Mouse (Mus musculus) CH12.LX (cell line): ENCODE measurements around the gene Hoxa10.

Experiments used
- CHD2 ChIP-seq: IDR thresholded peaks from 2 replicates; pipeline ENCODE4 v1.6.1; 2011; ENCODE audit warnings: low read length, improper control_type of control experiment
- CTCF ChIP-seq, 2 experiments: IDR thresholded peaks in 1 of 2; conservative IDR thresholded peaks in 1 of 2; 2 replicates each; pipeline ENCODE4 v1.5.1; 2011 to 2012; ENCODE audit warnings: low read depth in 2 of 2, low read length in 2 of 2, improper control_type of control experiment in 1 of 2, inconsistent platforms in 1 of 2, mild to moderate bottlenecking in 1 of 2, moderate library complexity in 1 of 2
- JUND ChIP-seq: conservative IDR thresholded peaks from 2 replicates; pipeline ENCODE4 v1.6.1; 2011; ENCODE audit warnings: low read depth, low read length, improper control_type of control experiment
- KAT2A ChIP-seq: IDR thresholded peaks from 2 replicates; pipeline ENCODE4 v1.6.1; 2012; ENCODE audit warnings: low read length, improper control_type of control experiment, inconsistent platforms; ENCODE audit not compliant: insufficient replicate concordance
- MAX ChIP-seq: IDR thresholded peaks from 2 replicates; pipeline ENCODE4 v1.6.1; 2011; ENCODE audit warnings: low read length, improper control_type of control experiment
- MAZ ChIP-seq: IDR thresholded peaks from 2 replicates; pipeline ENCODE4 v1.6.1; 2012; ENCODE audit warnings: low read depth, mild to moderate bottlenecking, inconsistent platforms, low read length, improper control_type of control experiment, moderate library complexity
- NRF1 ChIP-seq: IDR thresholded peaks from 2 replicates; pipeline ENCODE4 v1.6.1; 2014; ENCODE audit warnings: low read depth, mild to moderate bottlenecking, inconsistent platforms, low read length, improper control_type of control experiment, moderate library complexity
- POLR2A ChIP-seq: IDR thresholded peaks from 2 replicates; pipeline ENCODE4 v1.6.1; 2011; ENCODE audit warnings: low read depth, mild to moderate bottlenecking, improper control_type of control experiment, low read length
- ZC3H11A ChIP-seq: IDR thresholded peaks from 2 replicates; pipeline ENCODE4 v1.6.1; 2012; ENCODE audit warnings: low read depth, mild to moderate bottlenecking, inconsistent platforms, low read length, improper control_type of control experiment
- ZKSCAN1 ChIP-seq: IDR thresholded peaks from 2 replicates; pipeline ENCODE4 v1.6.1; 2012; ENCODE audit warnings: low read depth, inconsistent platforms, low read length, improper control_type of control experiment, borderline replicate concordance

DNA sequence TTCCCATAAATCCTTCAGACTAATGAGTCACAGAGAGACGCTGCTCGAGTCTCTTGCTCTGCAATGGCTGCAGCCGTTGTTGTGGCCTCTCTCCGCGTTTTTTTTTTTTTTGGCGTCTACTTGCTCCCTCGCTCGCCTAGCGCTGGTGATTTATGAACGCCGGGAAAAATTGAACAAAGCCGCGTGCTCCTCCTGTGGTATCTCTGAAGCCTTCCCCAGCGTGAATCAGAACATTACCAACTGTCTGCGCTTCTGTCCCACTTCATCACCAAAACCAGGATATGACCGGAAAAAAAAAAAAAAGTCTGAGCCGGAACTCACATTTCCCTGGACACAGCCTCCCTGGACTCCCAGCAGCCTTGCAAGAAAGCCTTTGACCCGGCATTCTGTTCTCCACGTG, 55.4 kb downstream of the Hoxa10 start:
- no peak for TF ChIP-seq CTCF (conservative IDR thresholded peaks at IDR 0.05 in 1 of 2, IDR thresholded peaks at IDR 0.05 in 1 of 2; ENCODE audit: low read depth in 2 of 2, low read length in 2 of 2)
- no peak for TF ChIP-seq JUND
- TF ChIP-seq ZKSCAN1: no peak
- TF ChIP-seq KAT2A: no peak
- TF ChIP-seq CHD2: no peak
- no peak for TF ChIP-seq POLR2A
- no peak for TF ChIP-seq MAZ
- TF ChIP-seq MAX: no peak
- TF ChIP-seq ZC3H11A: no peak
- no peak for TF ChIP-seq NRF1
